Mouse (Mus musculus) kidney, adult 2 months (tissue): ENCODE results near the gene Tspan31. TPM values are rescaled to one million over a fixed set of nuclear protein-coding genes. Genes with fewer than 3 reads are reported as not detected.

Source experiments
- DNase-seq: peaks from one replicate; pipeline ENCODE4 v3.0.0; 2021
- H3K27ac ChIP-seq: fragments of 200-500 bp; 2 replicates; pipeline ENCODE4 v1.5.1; 2012; ENCODE audit warnings: low read depth, low read length, control low read depth, inconsistent platforms; ENCODE audit not compliant: insufficient read depth
- H3K27me3 ChIP-seq: fragments of 200-500 bp; replicated peaks from 2 replicates; pipeline ENCODE4 v1.6.1; 2012; ENCODE audit warnings: mild to moderate bottlenecking, moderate library complexity, low read length, inconsistent platforms; ENCODE audit not compliant: control insufficient read depth, insufficient read depth
- H3K36me3 ChIP-seq: fragments of 200-500 bp; 2 replicates; pipeline ENCODE4 v1.6.1; 2012; ENCODE audit warnings: mild to moderate bottlenecking, moderate library complexity, low read length, inconsistent platforms; ENCODE audit not compliant: control insufficient read depth, insufficient read depth
- H3K4me1 ChIP-seq: fragments of 200-500 bp; 2 replicates; pipeline ENCODE4 v1.6.1; 2011; ENCODE audit warnings: low read length; ENCODE audit not compliant: control insufficient read depth, insufficient read depth
- H3K4me3 ChIP-seq: fragments of 200-500 bp; 2 replicates; pipeline ENCODE4 v1.5.1; 2011; ENCODE audit warnings: mild to moderate bottlenecking, low read depth, low read length, control low read depth; ENCODE audit not compliant: insufficient read depth
- CTCF ChIP-seq: fragments of 200-500 bp; conservative IDR thresholded peaks from 2 replicates; pipeline ENCODE4 v1.5.1; 2011; ENCODE audit warnings: low read depth, mild to moderate bottlenecking, control low read depth, low read length, moderate library complexity, mixed read lengths; ENCODE audit not compliant: insufficient read depth, insufficient read length
- POLR2A ChIP-seq: fragments of 200-500 bp; IDR thresholded peaks from one replicate; pipeline ENCODE4 v1.6.1; 2011; ENCODE audit warnings: low read depth, low read length, control low read depth
- WGBS: fragments of 180-500 bp; shearing (Covaris S2); methylation state at CpG from one replicate; pipeline ENCODE4 v1.1.7; 2018; 5-methylcytosine and 5-hydroxymethylcytosine counted together
- polyA plus RNA-seq: library from polyadenylated mRNA; depleted of rRNA; stranded (reverse); fragments of >200 nt; gene quantifications from 2 replicates; pipeline ENCODE4 v1.2.3, GENCODE M21; 2012; rRNA removed

Gene Tspan31
- polyA plus RNA-seq, 1 experiment: 117 TPM

GRCm38 (mm10) chr10:127018422-127018821, 51.6 kb downstream of the Tspan31 start:
- 61% methylated on average over 16 of the region's 16 CpGs for WGBS
- DNase-seq: no peak

More at GRCm38 (mm10) chr10:127018422-127018821, 51.6 kb downstream of the Tspan31 start:
- H3K36me3 ChIP-seq: no peaks in the 10 kb centered on the region
- H3K4me3 ChIP-seq: no peak overlapping the region
- H3K27me3 ChIP-seq: no peaks in the 10 kb centered on the region
- no peaks in the 10 kb centered on the region for H3K4me1 ChIP-seq
- H3K27ac ChIP-seq: no peak overlapping the region
- no peak for TF ChIP-seq CTCF
- TF ChIP-seq POLR2A: no peak

Other genes starting within 250 kb of the Tspan31 start
- gene Atp23, start 168.9 kb downstream of the Tspan31 start, polyA plus RNA-seq: 11.2 and 14.2 TPM in 2 replicates
- gene Ctdsp2, start 91.5 kb downstream of the Tspan31 start, polyA plus RNA-seq: 118 and 126 TPM in 2 replicates
- 0.14 and 0.19 TPM in 2 replicates for gene Avil, start 69.6 kb downstream of the Tspan31 start, polyA plus RNA-seq
- 54.0 and 58.1 TPM in 2 replicates for gene Tsfm, start 39.4 kb downstream of the Tspan31 start, polyA plus RNA-seq
- gene Mettl1, start 28.9 kb downstream of the Tspan31 start, polyA plus RNA-seq: 24.5 and 27.5 TPM in 2 replicates
- 2.4 and 3.1 TPM in 2 replicates for gene Eef1akmt3, start 28.8 kb downstream of the Tspan31 start, polyA plus RNA-seq
- 13.5 and 14.3 TPM in 2 replicates for gene Cyp27b1, start 22.0 kb downstream of the Tspan31 start, polyA plus RNA-seq
- gene March9, start 10.1 kb downstream of the Tspan31 start, polyA plus RNA-seq: 13.1 and 15.3 TPM in 2 replicates
- gene Cdk4, start 6.7 kb downstream of the Tspan31 start, polyA plus RNA-seq: 195 and 216 TPM in 2 replicates
- gene Agap2, start 5.0 kb upstream of the Tspan31 start, polyA plus RNA-seq: 1.3 and 2.2 TPM in 2 replicates
- 108 and 114 TPM in 2 replicates for gene Os9, start 50.9 kb upstream of the Tspan31 start, polyA plus RNA-seq
- 15.4 and 27.5 TPM in 2 replicates for gene B4galnt1, start 95.0 kb upstream of the Tspan31 start, polyA plus RNA-seq
- gene Slc26a10, start 110.4 kb upstream of the Tspan31 start, polyA plus RNA-seq: 6.6 and 8.1 TPM in 2 replicates
- 9.2 and 11.9 TPM in 2 replicates for gene Arhgef25, start 119.8 kb upstream of the Tspan31 start, polyA plus RNA-seq
- 101 and 132 TPM in 2 replicates for gene Dtx3, start 125.5 kb upstream of the Tspan31 start, polyA plus RNA-seq
- gene Pip4k2c, start 141.3 kb upstream of the Tspan31 start, polyA plus RNA-seq: 116 and 120 TPM in 2 replicates
- gene Kif5a, start 193.1 kb upstream of the Tspan31 start, polyA plus RNA-seq: 3.7 and 6.7 TPM in 2 replicates
- gene Dctn2, start 196.1 kb upstream of the Tspan31 start, polyA plus RNA-seq: 181 and 184 TPM in 2 replicates
- 24.6 and 26.8 TPM in 2 replicates for gene Mbd6, start 218.8 kb upstream of the Tspan31 start, polyA plus RNA-seq
- 44.4 and 48.3 TPM in 2 replicates for gene Mars, start 241.5 kb upstream of the Tspan31 start, polyA plus RNA-seq